Mouse (Mus musculus): Measurements from ENCODE around the gene Apobr. TPM values are rescaled to one million over a fixed set of nuclear protein-coding genes. Genes with fewer than 3 reads are reported as not detected.

The Apobr gene
- total RNA-seq (2021) = 1 to 10 TPM in 1 of 2 experiments, under 1 TPM in 1; 0.97 to 1.1 TPM

DNA sequence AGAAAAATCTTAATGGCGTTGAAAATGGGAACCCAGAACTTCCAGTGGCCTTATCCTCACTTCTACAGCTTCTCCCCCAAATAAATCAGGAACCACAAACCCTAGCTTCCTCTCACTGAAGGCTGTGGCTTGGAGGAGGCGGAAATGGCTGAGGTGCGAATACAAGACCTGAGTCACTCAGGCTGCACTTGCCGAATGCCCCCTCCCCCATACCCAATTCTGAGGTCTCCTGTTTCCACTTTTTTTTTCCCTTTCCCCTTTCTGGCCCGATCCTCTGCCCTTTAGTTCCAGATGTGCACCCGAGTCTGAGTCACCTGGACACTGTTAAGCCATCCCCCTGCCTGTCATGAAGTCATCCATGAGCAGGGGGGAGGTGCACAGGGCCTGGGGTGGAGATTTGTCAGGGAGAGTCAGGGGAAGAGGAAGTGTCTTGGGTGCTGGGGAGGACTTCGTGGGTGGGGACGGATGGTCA lies at the start of gene Apobr:
Gene Apobr (plus strand): TSS at position 437 of the 472 bp plus-strand sequence.
- intact Hi-C loops (cut with DNase I) = loop anchor here (5.0 kb wide), 1 partner anchor 108 kb away; no protein-coding TSS in a partner anchor

DNA sequence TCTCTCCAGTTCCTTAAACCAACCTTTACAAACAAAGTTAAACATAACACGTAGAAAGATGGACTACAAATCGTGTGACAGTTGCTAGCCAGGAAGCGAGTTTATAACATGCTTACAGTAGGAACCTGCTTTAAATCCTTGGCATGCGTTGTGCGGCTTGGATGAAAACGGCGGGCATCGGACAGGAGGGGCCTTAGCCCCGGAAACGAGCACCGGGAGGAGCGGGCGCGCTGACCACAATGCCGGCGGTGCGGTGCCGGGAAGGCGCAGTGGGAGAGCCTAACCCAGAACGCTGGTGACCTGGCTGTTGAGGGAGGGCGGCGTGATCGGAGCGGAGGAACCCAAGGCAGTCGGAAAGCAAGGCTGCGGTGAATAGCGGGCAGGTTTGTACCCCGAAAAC lies 49.0 kb upstream of the Apobr start:
- intact Hi-C loops (cut with DNase I) = no loop called here

More for the DNA sequence above, at the start of gene Apobr:
- DNase-seq (ENCODE audit: extremely low spot score in 1 of 2, low spot score in 2 of 2) = no peak

DNA sequence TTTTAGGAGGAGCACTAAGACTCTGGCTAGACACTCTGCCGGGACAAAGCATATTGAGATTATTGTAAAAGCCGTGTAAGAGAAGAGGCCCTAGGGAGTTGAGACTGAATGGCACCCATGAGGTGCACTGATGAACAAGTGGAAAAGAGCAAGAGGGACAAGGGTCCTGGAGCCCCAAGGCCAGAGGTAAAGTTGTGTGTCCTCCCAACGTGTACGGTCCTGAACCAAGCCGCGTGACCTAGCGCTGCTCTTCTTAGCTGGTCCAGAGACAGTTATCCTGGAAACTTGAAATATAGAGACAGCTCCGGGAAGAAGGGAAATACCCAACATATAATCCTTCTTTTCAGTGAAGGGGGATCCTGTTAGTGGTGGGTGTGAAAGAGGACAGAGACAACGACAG lies 48.3 kb upstream of the Apobr start:
- DNase-seq (ENCODE audit: extremely low spot score in 1 of 2, low spot score in 2 of 2) = no peak
- intact Hi-C loops (cut with DNase I) = no loop called here

More for the DNA sequence above, 49.0 kb upstream of the Apobr start:
- DNase-seq (ENCODE audit: extremely low spot score in 1 of 2, low spot score in 2 of 2) = peak in 1 of 2 experiments; percentile 23

DNA sequence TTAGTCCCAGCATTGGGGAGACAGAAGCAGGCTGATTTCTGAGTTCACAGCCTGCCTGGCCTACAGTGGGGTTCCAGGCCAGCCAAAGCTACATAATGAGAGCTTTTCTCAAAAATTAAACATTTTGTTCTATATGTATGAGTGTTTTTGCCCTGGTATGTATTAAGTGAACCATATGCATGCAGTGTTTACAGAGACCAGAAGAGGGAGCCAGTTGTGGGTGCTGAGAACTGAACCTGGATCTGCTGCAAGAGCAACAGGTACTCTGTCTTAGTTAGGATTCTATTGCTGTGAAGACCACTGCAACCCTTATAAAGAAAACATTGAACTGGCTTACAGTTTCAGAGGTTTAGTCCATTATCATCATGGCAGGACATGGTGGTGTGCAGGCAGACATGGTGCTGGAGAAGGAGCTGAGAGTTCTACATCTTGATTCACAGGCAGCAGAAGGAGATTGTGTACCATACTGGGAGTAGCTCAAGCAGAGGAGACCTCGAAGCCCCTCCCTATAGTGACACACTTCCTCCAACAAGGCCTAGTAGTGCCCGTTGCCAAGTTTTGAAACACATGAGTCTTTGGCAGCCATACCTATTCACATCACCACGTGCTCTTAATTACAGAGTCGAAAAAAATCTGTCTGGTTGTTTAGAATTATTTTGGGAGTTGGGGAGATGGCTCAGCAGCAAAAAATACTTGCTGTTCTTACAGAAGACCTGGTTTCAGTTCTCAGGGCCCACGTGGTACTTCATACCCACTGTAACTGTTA lies 46.7 kb upstream of the Apobr start:
- DNase-seq (ENCODE audit: extremely low spot score in 1 of 2, low spot score in 2 of 2) = peak in 1 of 2 experiments; percentile 22
- intact Hi-C loops (cut with DNase I) = no loop called here

DNA sequence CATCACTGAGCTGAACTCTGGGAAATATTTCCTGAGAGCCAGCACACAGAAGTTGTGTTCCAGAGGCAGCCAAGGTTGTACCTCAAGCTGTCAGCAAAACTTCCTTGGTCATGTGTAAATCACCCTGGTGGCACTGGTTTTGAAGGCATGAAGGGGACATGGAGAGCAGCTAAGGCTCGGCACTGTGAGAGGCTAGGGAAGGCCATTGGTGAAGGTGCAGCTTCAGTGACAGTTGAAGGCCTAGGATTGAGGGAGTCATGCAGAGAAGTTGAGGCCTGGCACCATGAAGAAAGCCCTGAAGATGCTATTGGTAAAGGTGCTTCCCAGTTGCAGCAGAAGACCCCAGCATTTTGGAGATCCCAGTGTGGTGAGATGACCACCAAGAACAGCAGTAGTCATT lies 43.1 kb upstream of the Apobr start:
- DNase-seq (ENCODE audit: extremely low spot score in 1 of 2, low spot score in 2 of 2) = no peak
- intact Hi-C loops (cut with DNase I) = no loop called here

DNA sequence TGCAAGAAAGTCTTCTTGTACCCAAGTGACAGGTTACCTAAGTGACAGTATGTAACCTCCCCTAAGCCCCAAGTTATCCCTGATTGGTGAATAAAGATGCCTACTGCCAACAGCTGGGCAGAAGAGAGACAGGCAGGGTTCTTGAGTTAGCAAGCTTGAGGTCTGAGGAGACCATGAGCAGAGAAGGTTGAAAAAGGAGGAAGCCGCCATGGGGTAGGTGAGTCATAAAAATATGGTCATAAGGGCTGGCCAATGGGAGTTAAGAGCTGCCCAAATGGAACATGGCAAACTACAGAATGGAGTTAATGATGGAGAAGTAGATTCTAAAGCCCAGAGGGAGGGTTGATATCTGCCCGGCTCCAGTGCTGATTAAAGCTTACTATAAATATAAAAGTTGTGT lies 39.1 kb upstream of the Apobr start:
- no peak for DNase-seq (ENCODE audit: extremely low spot score in 1 of 2, low spot score in 2 of 2)
- intact Hi-C loops (cut with DNase I) = no loop called here

DNA sequence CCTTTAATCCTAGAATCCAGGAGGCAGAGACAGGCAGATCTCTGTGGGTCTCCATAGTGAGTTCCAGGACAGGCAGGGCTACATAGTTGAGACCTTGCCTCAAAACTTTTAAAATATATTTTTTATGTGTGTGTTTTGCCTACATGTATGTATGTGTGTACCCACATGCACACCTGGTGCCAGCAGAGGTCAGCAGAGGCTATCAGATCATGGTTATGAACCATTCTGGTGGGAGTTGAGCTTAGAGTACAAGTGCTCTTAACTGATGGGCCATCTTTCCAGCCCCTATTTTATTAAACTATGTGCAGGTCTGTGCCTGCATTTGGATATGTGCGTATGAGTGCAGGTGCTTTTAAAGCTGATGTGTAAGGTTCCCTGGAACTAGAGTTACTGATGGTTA lies 29.9 kb upstream of the Apobr start:
- intact Hi-C loops (cut with DNase I) = loop anchor here (5.0 kb wide), 1 partner anchor 57 kb away; no protein-coding TSS in a partner anchor
- DNase-seq (ENCODE audit: extremely low spot score in 1 of 2, low spot score in 2 of 2) = no peak

DNA sequence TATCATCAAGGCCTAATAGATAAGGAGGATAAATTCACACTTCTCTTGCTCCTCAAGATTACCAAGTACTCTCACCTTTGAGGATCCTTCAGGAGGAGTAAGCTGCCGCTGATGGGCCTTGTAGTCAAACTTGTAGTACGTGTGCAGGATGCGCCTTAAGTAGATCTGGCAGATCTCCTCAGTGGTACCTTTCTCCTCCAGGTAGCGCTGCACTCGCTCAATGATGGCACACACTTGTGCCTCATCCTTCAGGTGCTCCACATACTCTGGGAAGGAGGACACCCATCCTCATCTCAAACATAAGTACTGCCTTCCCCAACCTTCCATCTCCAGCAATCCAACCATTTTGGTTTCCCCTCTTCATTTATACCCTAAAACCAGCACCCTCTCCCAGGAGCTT lies 28.1 kb upstream of the Apobr start:
- DNase-seq (ENCODE audit: extremely low spot score in 1 of 2, low spot score in 2 of 2) = no peak
- intact Hi-C loops (cut with DNase I) = no loop called here

DNA sequence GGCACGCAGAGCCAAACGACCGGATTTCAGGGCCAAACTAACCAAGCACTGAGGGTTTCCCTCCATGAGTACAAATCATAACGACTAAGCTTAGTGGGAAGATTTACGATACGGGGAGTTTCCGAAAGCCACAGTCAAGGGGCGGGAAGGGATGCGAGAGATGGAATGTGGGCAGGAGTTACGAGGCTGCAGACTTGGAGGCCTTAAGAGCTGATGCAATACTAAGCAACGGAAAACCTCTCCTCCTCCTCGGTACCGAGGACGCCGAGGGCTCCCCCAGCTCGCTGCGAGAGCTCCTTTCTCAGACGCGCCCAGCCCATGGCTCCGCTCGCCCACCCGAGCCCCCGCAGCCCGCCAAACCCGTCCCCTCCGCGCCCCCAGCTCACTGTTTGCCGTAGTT lies 19.0 kb upstream of the Apobr start:
- DNase-seq (ENCODE audit: extremely low spot score in 1 of 2, low spot score in 2 of 2) = no peak
- intact Hi-C loops (cut with DNase I) = no loop called here

DNA sequence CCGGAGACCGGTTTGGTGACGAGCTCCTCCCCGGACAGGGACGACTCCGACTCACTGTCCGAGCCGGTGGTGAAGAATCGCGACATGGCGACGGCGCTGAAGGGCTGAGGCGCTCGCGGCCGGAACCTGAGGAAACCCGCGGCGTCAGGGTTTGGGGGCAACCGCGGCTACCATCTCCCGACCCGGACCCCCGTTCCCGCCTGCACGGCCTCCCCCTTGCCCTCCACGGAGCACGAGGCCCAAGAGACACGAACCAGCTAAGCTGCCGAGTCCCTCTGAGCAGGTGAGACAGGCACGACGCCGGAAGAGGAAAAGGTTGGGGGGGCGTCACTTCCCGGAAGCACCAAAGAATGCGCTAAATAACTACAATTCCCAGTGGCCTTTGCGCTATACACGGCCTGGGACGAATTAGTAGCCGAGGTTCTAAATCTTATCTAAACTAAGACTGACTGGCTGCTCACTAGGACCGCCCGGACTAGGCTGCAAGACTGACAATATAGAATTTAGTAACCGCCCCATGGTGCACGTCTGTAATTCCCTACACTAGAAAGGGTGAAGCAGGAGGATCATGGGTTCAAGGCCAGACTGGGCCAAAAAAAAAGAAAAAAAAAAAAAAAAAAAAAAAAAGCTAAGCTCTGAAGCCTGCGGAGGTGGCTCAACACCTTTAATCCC lies 18.5 kb upstream of the Apobr start, which contains the start of gene Eif3c:
Gene Eif3c (minus strand): TSS at position 318 of the 672 bp plus-strand sequence.
- intact Hi-C loops (cut with DNase I) = no loop called here

DNA sequence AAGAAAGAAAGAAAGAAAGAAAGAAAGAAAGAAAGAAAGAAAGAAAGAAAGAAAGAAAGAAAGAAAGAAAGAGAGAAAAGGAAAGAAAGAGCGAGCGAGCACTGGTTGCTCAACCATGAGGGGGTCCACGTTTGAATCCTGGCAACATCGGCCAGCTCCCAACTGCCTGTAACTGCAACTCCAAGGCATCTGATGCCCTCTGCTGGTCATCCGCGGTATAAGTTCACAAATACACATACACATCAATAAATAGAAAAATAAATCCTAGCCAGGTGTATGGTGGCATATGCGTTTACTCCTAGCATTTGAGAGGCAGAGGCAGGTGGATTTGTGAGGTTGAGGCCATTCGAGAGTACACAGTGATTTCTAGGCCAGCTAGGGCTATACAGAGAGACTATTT lies 7.8 kb upstream of the Apobr start:
- intact Hi-C loops (cut with DNase I) = no loop called here
- peak in 1 of 2 experiments; percentile 51 for DNase-seq (ENCODE audit: extremely low spot score in 1 of 2, low spot score in 2 of 2)

More for the DNA sequence above, 18.5 kb upstream of the Apobr start, which contains the start of gene Eif3c:
- peak; percentile 87 for DNase-seq (ENCODE audit: extremely low spot score in 1 of 2, low spot score in 2 of 2)

DNA sequence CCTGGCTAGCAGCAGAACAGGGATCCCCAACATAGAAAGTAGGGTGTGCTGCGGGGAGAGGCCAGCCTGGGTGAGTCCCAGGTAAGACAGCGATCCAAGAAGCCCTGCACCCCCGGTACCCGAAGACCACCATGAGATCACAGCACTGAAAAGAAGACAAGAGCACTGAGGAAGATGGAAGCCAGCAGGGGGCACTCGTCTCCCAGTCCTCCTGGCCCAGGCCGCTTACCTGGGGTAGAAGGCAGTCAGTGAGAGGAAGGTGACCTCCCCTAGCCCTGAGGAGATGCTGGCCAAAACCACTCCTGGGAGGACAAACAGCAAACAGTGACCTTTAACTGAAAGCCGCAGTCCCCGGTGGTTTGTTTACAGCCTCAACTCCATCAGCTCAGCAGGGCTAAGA lies 5.6 kb upstream of the Apobr start:
- intact Hi-C loops (cut with DNase I) = no loop called here
- DNase-seq (ENCODE audit: extremely low spot score in 1 of 2, low spot score in 2 of 2) = peak in 1 of 2 experiments; percentile 55

DNA sequence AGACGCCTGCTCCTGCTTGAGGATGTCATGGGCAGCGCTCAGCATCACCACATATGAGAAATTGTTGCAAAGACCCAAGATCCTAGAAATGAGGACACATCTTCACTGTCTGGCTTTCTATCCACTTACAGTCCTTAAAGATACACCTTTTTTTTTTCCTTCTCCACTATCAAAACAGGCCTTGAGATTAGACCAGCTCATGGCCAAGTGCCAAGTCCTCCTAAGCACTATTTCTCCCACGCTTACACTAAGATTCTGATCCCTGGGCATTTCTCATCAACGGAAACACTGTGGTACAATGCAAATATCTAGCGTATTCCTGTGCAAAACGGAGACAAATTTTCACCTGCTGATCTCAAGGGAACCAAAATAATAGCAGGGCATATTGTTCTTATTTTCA lies 3.1 kb upstream of the Apobr start:
- no peak for DNase-seq (ENCODE audit: extremely low spot score in 1 of 2, low spot score in 2 of 2)
- intact Hi-C loops (cut with DNase I) = loop anchor here (5.0 kb wide), 1 partner anchor 111 kb away; no protein-coding TSS in a partner anchor

DNA sequence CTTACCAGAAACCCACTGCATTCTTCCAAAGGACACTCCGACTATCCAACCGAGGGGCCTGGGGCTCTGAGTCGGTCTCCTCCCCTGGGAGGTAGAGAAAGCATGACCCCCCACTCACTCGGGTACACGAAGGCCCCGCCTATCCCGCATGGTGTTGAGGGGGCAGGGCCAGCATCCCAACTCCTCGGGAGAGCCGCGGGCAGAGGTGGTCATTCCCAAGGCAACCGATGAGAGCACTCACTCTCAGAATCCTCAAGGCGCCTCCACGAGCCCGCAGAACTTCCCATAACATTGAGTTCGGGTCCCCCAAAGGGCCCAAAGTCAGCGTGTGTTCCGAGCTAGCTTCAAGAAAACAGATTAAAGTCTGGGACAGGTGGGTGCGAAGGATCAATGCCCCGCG lies 2.0 kb upstream of the Apobr start:
- DNase-seq (ENCODE audit: extremely low spot score in 1 of 2, low spot score in 2 of 2) = peak in 1 of 2 experiments; percentile 55
- intact Hi-C loops (cut with DNase I) = loop anchor here (5.0 kb wide), 1 partner anchor 110 kb away; no protein-coding TSS in a partner anchor

DNA sequence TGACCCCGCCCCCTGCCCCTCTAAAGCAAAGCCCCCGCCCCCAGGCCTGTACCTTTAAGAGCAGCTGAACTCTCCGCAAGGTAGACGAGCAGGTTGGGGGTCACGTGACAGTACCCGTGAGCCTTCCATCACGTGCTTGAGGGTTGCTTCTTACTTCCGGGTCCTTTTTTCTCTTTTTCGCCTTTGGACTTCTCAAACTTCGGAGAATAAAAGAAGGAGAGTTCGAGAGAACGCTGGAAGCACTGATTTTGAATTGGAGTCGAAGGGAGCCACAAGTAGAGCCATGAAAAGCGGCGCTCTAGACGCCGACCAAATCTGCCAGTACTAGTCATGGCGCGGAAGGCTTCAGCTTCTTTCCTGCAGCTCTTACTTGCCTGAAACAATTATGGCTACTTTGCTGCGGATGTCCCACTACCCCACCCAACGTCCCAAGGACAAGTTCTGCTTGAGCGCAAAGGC lies 1.5 kb upstream of the Apobr start:
- intact Hi-C loops (cut with DNase I) = loop anchor here (5.0 kb wide), 1 partner anchor 109 kb away; no protein-coding TSS in a partner anchor
- peak; percentile 82 to 91 for DNase-seq (ENCODE audit: extremely low spot score in 1 of 2, low spot score in 2 of 2)

DNA sequence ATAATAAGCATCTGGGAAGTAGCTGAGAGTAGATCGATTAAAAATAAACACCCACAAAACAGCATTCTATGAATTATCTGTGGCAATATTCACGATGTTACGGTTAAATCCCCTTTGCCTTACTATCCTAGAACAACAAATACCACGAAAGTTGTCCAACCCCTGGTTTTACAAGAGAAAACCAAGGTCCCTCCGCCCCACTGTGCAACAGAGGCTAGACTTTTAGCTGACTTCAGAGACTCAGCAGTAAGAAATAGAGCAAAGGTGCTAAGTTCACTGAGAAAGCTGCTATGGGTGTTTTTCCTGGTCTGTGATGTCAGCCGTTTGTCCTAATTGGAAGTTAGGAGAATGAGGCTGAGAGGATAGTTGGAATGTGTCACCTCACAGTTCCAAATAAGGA lies 981 bp upstream of the Apobr start:
- DNase-seq (ENCODE audit: extremely low spot score in 1 of 2, low spot score in 2 of 2) = no peak
- intact Hi-C loops (cut with DNase I) = loop anchor here (5.0 kb wide), 1 partner anchor 109 kb away; no protein-coding TSS in a partner anchor

DNA sequence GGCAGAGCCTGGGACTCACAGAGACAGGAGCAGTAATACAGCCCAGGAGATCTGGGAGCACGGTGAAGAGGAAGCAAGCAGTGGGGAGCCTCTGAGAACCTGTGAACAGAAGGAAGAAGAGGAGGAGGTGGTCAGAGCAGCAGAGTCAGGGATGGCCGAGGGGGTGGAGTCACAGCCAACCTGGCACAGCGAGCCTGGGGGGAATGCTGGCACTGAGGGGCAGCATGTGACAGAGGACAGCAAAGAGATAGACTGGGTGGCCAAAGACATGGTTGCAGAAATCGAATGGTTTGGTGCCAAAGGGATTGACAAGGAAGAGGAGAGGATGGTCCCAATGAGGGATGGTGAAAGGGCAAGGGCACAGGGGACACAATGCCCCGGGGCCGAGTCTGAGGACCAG lies 975 bp downstream of the Apobr start, which contains the start of gene Cln3:
Gene Cln3 (minus strand): TSS at position 101 of the 400 bp plus-strand sequence.
- intact Hi-C loops (cut with DNase I) = loop anchor here (2.0 kb wide), 1 partner anchor 51 kb away; no protein-coding TSS in a partner anchor
- DNase-seq (ENCODE audit: extremely low spot score in 1 of 2, low spot score in 2 of 2) = no peak

DNA sequence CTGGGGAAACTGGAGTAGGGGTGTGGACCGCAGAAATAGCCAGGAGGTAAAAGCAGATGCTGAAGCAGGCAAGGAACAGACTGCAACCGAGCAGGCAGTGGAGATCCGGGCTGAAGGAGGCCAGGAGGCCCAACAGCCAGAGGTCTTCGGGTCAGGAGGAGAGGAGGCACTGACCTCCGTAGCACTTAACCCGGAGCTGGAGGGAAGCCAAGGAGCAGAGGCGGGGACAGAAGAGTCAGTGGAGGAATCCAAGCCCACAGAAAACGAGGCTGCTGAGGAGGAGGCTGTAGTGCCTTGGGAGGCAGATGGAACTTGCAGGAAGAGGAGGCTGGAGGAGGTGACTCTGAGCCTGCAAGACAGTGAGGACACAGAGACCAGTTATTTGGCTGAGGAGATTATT lies 2.1 kb downstream of the Apobr start:
- intact Hi-C loops (cut with DNase I) = loop anchor here (2.0 kb wide), 1 partner anchor 50 kb away; no protein-coding TSS in a partner anchor
- peak in 1 of 2 experiments; percentile 49 for DNase-seq (ENCODE audit: extremely low spot score in 1 of 2, low spot score in 2 of 2)

DNA sequence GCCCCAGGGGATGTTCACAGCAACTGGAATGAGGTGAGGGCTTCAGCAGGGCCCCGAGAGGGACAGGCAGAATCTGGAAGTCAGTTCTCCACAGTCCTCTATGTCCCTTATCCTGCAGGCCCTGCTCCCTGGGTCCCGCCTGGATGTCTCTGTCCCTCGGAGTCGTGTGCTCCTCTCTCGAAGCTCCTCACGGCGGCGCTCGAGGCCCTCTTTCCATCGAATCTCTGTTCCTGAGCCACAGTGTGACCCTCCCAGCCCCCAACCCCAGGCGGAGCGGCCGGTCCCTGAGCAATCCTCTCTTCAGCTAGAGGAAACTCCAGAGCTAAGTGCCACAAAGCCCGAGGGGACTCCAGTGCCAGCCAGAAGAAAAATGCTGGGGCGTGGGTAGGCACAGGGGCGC lies 3.0 kb downstream of the Apobr start:
- intact Hi-C loops (cut with DNase I) = loop anchor here (2.0 kb wide), 1 partner anchor 49 kb away; no protein-coding TSS in a partner anchor
- DNase-seq (ENCODE audit: extremely low spot score in 1 of 2, low spot score in 2 of 2) = peak in 1 of 2 experiments; percentile 88

All from left cerebral cortex, postnatal 10 days (tissue).